Mouse (Mus musculus) ES-Bruce4 (cell line): ENCODE data around the gene Galnt6. TPM values are rescaled to one million over a fixed set of nuclear protein-coding genes. Genes with fewer than 3 reads are reported as not detected.

Source experiments
- H3K27ac ChIP-seq: 2 replicates; pipeline ENCODE4 v1.5.1; 2012; ENCODE audit warnings: low read length, inconsistent platforms; ENCODE audit not compliant: insufficient read depth
- H3K27me3 ChIP-seq: 2 replicates; pipeline ENCODE4 v1.6.1; 2012; ENCODE audit warnings: mild to moderate bottlenecking, low read length, inconsistent platforms; ENCODE audit not compliant: control insufficient read depth, poor library complexity, insufficient read depth, severe bottlenecking
- H3K36me3 ChIP-seq: 2 replicates; pipeline ENCODE4 v1.6.1; 2012; ENCODE audit warnings: inconsistent platforms, mild to moderate bottlenecking, low read length, moderate library complexity; ENCODE audit not compliant: control insufficient read depth, poor library complexity, insufficient read depth, severe bottlenecking
- H3K4me1 ChIP-seq: one replicate; pipeline ENCODE4 v1.8.1; 2011; ENCODE audit warnings: low read length; ENCODE audit not compliant: control insufficient read depth, insufficient read depth
- H3K4me3 ChIP-seq: 2 replicates; pipeline ENCODE4 v1.5.1; 2011; ENCODE audit warnings: low read depth, mild to moderate bottlenecking, low read length
- H3K9ac ChIP-seq: 2 replicates; pipeline ENCODE4 v1.6.1; 2012; ENCODE audit warnings: low read depth, mild to moderate bottlenecking, inconsistent platforms; ENCODE audit not compliant: poor library complexity, severe bottlenecking
- H3K9me3 ChIP-seq: replicated peaks from 2 replicates; pipeline ENCODE4 v1.6.1; 2012; ENCODE audit warnings: mild to moderate bottlenecking, low read length, inconsistent platforms; ENCODE audit not compliant: control insufficient read depth, poor library complexity, insufficient read depth, severe bottlenecking
- CTCF ChIP-seq: IDR thresholded peaks from one replicate; pipeline ENCODE4 v1.8.1; 2011; ENCODE audit warnings: low read depth, low read length
- EP300 ChIP-seq: IDR thresholded peaks from 2 replicates; pipeline ENCODE4 v1.6.1; 2011; ENCODE audit warnings: low read depth, low read length; ENCODE audit not compliant: insufficient read depth
- POLR2A ChIP-seq: IDR thresholded peaks from one replicate; pipeline ENCODE4 v1.8.1; 2011; ENCODE audit warnings: low read length; ENCODE audit not compliant: insufficient read depth
- polyA plus RNA-seq: library from polyadenylated mRNA; stranded (reverse); fragments of >200 nt; gene quantifications from 2 replicates; pipeline ENCODE4 v1.2.4, GENCODE M21; 2011; ENCODE audit warnings: low read depth; ENCODE audit not compliant: missing spikeins, insufficient read depth, insufficient read length

Gene Galnt6
- polyA plus RNA-seq, 1 experiment, result 28.1 TPM

DNA sequence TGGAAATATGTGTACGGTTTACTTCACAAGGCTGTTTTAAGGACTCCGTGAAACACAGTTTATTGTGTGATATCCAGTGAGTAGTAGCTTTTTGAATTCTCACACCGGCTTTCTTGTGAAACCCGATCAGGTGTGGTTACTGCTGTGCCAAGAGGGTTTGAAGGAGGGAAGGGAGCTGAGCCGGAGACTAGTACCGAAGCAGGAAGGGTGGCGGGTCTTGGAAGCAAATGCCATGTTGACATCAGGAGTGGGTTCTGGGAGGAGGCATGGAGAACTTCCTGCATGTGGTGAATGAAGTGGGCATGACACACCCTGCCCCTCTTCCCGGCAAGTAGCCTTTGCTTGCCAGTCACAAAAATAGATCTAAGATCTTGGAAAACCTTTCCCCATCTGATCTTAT, 33.5 kb upstream of the Galnt6 start:
- H3K27ac ChIP-seq, result no peak overlapping the region
- H3K36me3 ChIP-seq, result no peaks in the 10 kb centered on the region
- no peak for TF ChIP-seq CTCF
- no peak for TF ChIP-seq EP300
- no peak for TF ChIP-seq POLR2A
- no peaks in the 10 kb centered on the region for H3K9me3 ChIP-seq
- no peak overlapping the region for H3K4me3 ChIP-seq
- peak overlapping the region; percentile 29; the same call in 1 of the 2 replicates for H3K9ac ChIP-seq
- H3K4me1 ChIP-seq, result peaks cover 2% of the 10 kb centered on the region
- H3K27me3 ChIP-seq, result no peaks in the 10 kb centered on the region

DNA sequence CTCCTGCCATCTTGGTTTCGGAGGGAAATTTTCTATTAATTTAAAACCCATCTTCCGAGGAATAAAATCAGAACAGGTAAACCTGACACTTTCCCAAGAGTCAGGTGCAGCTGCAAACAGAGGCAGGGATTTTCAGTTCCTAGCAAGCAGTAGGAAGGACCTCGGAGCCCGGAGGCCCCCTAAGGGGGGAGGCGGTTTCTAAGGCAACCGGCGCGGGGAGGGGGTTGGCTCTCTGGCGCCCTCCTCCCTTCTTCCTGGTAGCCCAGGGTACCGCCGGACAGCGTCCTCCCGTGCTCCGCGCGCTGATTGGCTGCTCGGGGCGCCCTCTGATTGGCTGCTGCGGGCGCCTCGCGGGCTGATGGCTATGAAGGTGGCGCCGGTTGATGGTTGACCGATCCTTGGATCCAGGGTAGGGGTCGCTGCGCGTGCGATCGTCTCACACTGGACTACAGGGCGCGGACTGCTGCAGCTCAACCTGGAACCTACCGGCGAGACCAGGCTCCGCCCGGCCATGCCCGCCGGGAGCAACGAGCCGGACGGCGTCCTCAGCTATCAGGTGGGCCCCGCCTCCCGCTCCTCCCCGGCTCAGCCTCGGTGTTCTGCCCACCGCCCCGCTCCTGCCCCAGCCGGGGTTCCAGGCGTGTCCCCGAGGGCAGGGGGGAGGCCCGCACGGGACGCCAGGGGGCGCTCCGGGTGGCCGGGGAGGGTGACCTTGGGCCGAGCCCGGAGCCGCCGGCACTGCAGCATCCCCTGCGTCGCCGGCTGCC, 32.4 kb upstream of the Galnt6 start, which contains the start of gene Slc4a8:
Gene Slc4a8 (plus strand): TSS at position 329 of the 767 bp plus-strand sequence.
- TF ChIP-seq CTCF (no peak), EP300 (no peak), POLR2A (no peak)
- Histone ChIP-seq H3K4me3 (peak within 1 kb of the TSS; percentile 70), H3K27me3 (no peaks in the 10 kb centered on the region), H3K36me3 (no peaks in the 10 kb centered on the region), H3K9ac (peak within 1 kb of the TSS; percentile 29), H3K27ac (no peak within 1 kb of the TSS), H3K9me3 (no peaks in the 10 kb centered on the region), H3K4me1 (peaks cover 2% of the 10 kb centered on the region)

DNA sequence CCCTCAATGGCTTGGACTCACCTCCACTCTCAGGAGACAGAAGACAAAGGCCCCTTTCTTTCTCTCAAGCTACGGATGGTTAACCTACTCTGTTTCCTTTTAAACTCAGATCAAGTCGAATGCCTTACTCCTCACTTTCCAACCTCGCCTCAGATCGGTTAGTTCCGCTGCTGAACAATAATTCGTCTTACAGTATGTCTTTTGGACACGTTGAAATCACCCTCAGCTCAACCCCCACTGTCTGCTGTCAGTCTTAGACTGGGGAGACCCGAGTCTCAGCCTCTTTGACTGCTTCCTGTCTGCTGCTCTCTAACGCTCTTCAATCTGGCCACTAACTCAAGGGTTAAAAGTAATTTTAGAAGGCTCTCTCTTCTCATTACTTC, 31.9 kb upstream of the Galnt6 start:
- H3K9me3 ChIP-seq, result no peaks in the 10 kb centered on the region
- H3K27me3 ChIP-seq, result no peaks in the 10 kb centered on the region
- H3K27ac ChIP-seq, result no peak overlapping the region
- H3K4me3 ChIP-seq, result peak overlapping the region; percentile 5
- peaks cover 2% of the 10 kb centered on the region for H3K4me1 ChIP-seq
- TF ChIP-seq EP300 (no peak), POLR2A (no peak), CTCF (no peak)
- H3K9ac ChIP-seq, result no peak overlapping the region
- no peaks in the 10 kb centered on the region for H3K36me3 ChIP-seq

DNA sequence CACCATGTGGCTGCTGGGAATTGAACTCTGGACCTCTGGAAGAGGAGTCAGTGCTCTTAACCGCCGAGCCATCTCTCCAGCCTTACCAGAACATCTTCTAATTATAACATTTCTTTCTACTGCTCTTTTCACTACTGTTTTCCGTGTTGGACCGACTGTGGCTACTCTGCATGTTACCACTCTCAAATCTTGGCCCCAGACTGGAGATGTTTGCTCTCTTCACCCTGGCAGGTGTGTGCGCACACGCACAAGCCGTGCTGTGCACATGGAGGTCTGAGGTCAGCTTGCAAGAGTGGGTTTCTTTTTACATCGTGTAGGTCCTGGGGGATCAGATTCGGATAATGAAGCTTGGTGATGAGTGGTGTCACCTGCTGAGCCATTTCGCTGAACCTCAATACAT, 30.1 kb upstream of the Galnt6 start:
- no peaks in the 10 kb centered on the region for H3K9me3 ChIP-seq
- no peaks in the 10 kb centered on the region for H3K36me3 ChIP-seq
- no peaks in the 10 kb centered on the region for H3K27me3 ChIP-seq
- H3K4me3 ChIP-seq, result no peak overlapping the region
- TF ChIP-seq POLR2A (no peak), EP300 (no peak), CTCF (no peak)
- H3K27ac ChIP-seq, result no peak overlapping the region
- H3K9ac ChIP-seq, result no peak overlapping the region
- H3K4me1 ChIP-seq, result peaks cover 5% of the 10 kb centered on the region

DNA sequence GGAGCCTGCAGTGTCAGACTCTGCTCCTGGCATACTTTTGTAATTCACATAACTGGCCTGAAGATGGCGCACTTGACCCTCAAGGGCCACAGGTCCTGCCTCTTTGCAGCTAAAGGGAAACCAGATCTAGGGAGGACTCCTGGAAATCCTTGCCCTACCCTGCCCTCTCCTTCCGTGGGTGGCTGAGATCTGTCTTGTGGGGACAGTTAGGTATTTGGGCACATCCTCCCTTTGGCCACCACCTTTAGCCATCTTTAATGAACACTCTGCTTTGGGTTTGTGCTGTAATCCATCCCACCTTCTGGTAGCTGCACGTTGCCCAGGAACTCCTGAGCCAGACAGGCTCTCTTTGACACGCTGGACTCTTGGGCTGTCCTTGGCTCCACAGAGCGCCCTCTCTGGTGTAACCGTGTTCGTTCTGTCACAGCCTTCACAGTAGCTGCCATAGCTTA, 28.4 kb upstream of the Galnt6 start:
- no peaks in the 10 kb centered on the region for H3K9me3 ChIP-seq
- peak overlapping the region; percentile 42 for H3K4me3 ChIP-seq
- H3K36me3 ChIP-seq, result no peaks in the 10 kb centered on the region
- peaks cover 4% of the 10 kb centered on the region for H3K4me1 ChIP-seq
- H3K27me3 ChIP-seq, result no peaks in the 10 kb centered on the region
- no peak overlapping the region for H3K9ac ChIP-seq
- no peak overlapping the region for H3K27ac ChIP-seq
- TF ChIP-seq CTCF (peak; percentile 92), POLR2A (no peak)

DNA sequence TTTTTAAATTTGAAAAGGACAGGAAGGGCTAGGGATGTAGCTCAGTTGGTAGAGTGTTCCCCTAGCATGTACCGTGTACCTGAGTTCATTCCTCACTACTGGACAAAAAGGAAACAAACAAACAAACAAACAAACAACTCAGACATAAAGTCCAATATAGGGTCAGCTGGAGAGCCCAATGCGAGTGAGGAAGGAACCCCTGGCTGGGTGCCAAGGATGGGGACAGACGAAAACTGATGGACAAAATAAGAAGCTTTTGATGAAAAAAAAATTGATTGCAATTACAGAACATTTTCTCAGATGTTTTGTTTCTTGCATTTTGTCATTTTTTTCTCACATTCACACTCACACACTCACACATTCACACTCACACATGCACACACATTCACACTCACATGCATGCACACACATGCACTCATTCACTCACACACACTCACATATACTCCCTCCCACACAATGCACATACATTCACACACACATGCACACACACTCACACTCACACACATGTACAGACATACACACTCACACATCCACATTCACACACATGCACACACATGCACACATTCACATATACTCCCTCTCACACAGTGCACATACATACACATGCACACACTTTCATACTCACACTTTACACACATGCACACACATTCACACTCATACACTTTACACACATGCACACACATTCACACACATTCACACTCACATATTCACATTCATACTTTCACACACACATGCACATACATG, 26.9 kb upstream of the Galnt6 start:
- H3K36me3 ChIP-seq, result no peaks in the 10 kb centered on the region
- peaks cover 4% of the 10 kb centered on the region for H3K4me1 ChIP-seq
- H3K27ac ChIP-seq, result no peak overlapping the region
- H3K9me3 ChIP-seq, result no peaks in the 10 kb centered on the region
- TF ChIP-seq EP300 (no peak), CTCF (no peak), POLR2A (no peak)
- no peak overlapping the region for H3K4me3 ChIP-seq
- no peaks in the 10 kb centered on the region for H3K27me3 ChIP-seq
- H3K9ac ChIP-seq, result no peak overlapping the region
